Mouse (Mus musculus) spleen, adult 18-20 months (tissue): ENCODE data around the gene Vapb.

ENCODE experiments used
- DNase-seq, 2 experiments: peaks; one replicate each; pipeline ENCODE4 v3.0.0; 2022; ENCODE audit warnings: mixed read lengths in 2 of 2

The Vapb gene

GRCm38 (mm10) chr2:173794018-173794417 lies 56.7 kb downstream of the Vapb start:
- DNase-seq = no peak

GRCm38 (mm10) chr2:173794531-173795510 lies 57.5 kb downstream of the Vapb start:
- no peak for DNase-seq

- no peak for DNase-seq
Measured at GRCm38 (mm10) chr2:173795801-173796673, 58.7 kb downstream of the Vapb start.

- DNase-seq = no peak
Measured at GRCm38 (mm10) chr2:173796674-173796963, 59.3 kb downstream of the Vapb start.

- no peak for DNase-seq
Measured at GRCm38 (mm10) chr2:173799513-173799912, 62.2 kb downstream of the Vapb start.

GRCm38 (mm10) chr2:173800566-173800965 lies 63.3 kb downstream of the Vapb start:
- no peak for DNase-seq

- DNase-seq = no peak
Measured at GRCm38 (mm10) chr2:173801405-173801876, 64.1 kb downstream of the Vapb start.

- DNase-seq = no peak
Measured at GRCm38 (mm10) chr2:173802176-173802575, 64.9 kb downstream of the Vapb start.

GRCm38 (mm10) chr2:173802956-173803355 lies 65.6 kb downstream of the Vapb start:
- no peak for DNase-seq

GRCm38 (mm10) chr2:173803827-173804226 lies 66.5 kb downstream of the Vapb start:
- no peak for DNase-seq

GRCm38 (mm10) chr2:173806621-173807020 lies 69.3 kb downstream of the Vapb start:
- DNase-seq = no peak

- no peak for DNase-seq
Measured at GRCm38 (mm10) chr2:173808942-173809341, 71.6 kb downstream of the Vapb start.

- no peak for DNase-seq
Measured at GRCm38 (mm10) chr2:173810036-173810850, 72.9 kb downstream of the Vapb start.

- no peak for DNase-seq
Measured at GRCm38 (mm10) chr2:173810851-173811130, 73.5 kb downstream of the Vapb start.

- DNase-seq = no peak
Measured at GRCm38 (mm10) chr2:173811850-173812249, 74.5 kb downstream of the Vapb start.

GRCm38 (mm10) chr2:173813071-173813470 lies 75.8 kb downstream of the Vapb start:
- DNase-seq = no peak

GRCm38 (mm10) chr2:173826287-173826686 lies 89.0 kb downstream of the Vapb start:
- no peak for DNase-seq

GRCm38 (mm10) chr2:173827228-173827627 lies 89.9 kb downstream of the Vapb start:
- no peak for DNase-seq

GRCm38 (mm10) chr2:173828134-173828533 lies 90.8 kb downstream of the Vapb start:
- DNase-seq = no peak

GRCm38 (mm10) chr2:173832828-173833492 lies 95.6 kb downstream of the Vapb start:
- no peak for DNase-seq
